Mouse (Mus musculus) gonadal fat pad, adult 2 months (tissue): Measurements from ENCODE around the gene Endov. TPM values are rescaled to one million over a fixed set of nuclear protein-coding genes. Genes with fewer than 3 reads are reported as not detected.
A peak's percentile ranks its signal among the peaks of the same experiment; 100 is the strongest.

Source experiments
- DNase-seq: peaks from one replicate; pipeline ENCODE4 v3.0.0-alpha.2; 2012; ENCODE audit warnings: low read depth
- polyA plus RNA-seq: library from polyadenylated mRNA; depleted of rRNA; stranded (reverse); fragments of >200 nt; gene quantifications from 2 replicates; pipeline ENCODE4 v1.2.3, GENCODE M21; 2012

The Endov gene
- polyA plus RNA-seq, 1 experiment: 18.3 TPM

GRCm38 (mm10) chr11:119516677-119517361, 25.7 kb downstream of the Endov start:
- no peak for DNase-seq

GRCm38 (mm10) chr11:119519387-119519786, 28.2 kb downstream of the Endov start:
- DNase-seq: no peak

- no peak for DNase-seq
These were observed 29.0 kb downstream of the Endov start for GRCm38 (mm10) chr11:119520005-119520712.

GRCm38 (mm10) chr11:119520713-119521063, 29.5 kb downstream of the Endov start:
- DNase-seq: no peak

GRCm38 (mm10) chr11:119521920-119522710, 31.0 kb downstream of the Endov start:
- no peak for DNase-seq

GRCm38 (mm10) chr11:119522779-119523178, 31.6 kb downstream of the Endov start:
- DNase-seq: no peak

- no peak for DNase-seq
These were observed 32.2 kb downstream of the Endov start for GRCm38 (mm10) chr11:119523392-119523791.

GRCm38 (mm10) chr11:119524545-119524949, 33.4 kb downstream of the Endov start:
- no peak for DNase-seq

GRCm38 (mm10) chr11:119526068-119526966, 35.2 kb downstream of the Endov start:
- DNase-seq: no peak

- no peak for DNase-seq
These were observed 37.8 kb downstream of the Endov start for GRCm38 (mm10) chr11:119528930-119529329.

- no peak for DNase-seq
These were observed 41.3 kb downstream of the Endov start for GRCm38 (mm10) chr11:119532460-119532859.

- peak; percentile 49 for DNase-seq
These were observed 42.6 kb downstream of the Endov start for GRCm38 (mm10) chr11:119533745-119534144.

- no peak for DNase-seq
These were observed 48.8 kb downstream of the Endov start for GRCm38 (mm10) chr11:119539944-119540343.

- DNase-seq: no peak
These were observed 49.4 kb downstream of the Endov start for GRCm38 (mm10) chr11:119540560-119540959.

- no peak for DNase-seq
These were observed 49.9 kb downstream of the Endov start for GRCm38 (mm10) chr11:119541082-119541481.

- no peak for DNase-seq
These were observed 51.2 kb downstream of the Endov start for GRCm38 (mm10) chr11:119542371-119542770.

- no peak for DNase-seq
These were observed 51.7 kb downstream of the Endov start for GRCm38 (mm10) chr11:119542886-119543285.

GRCm38 (mm10) chr11:119543816-119544517, 52.8 kb downstream of the Endov start:
- DNase-seq: no peak

GRCm38 (mm10) chr11:119544518-119545105, 53.5 kb downstream of the Endov start:
- DNase-seq: no peak

- no peak for DNase-seq
These were observed 54.1 kb downstream of the Endov start for GRCm38 (mm10) chr11:119545281-119545680.
